Mouse (Mus musculus) erythroblast, embryonic 14.5 days (primary cell): ENCODE results near the gene Ncoa1. TPM values are rescaled to one million over a fixed set of nuclear protein-coding genes. Genes with fewer than 3 reads are reported as not detected.

ENCODE experiments used
- H3K27me3 ChIP-seq: 2 replicates; pipeline ENCODE4 v1.6.1; 2012; ENCODE audit warnings: inconsistent platforms; ENCODE audit not compliant: control insufficient read depth
- H3K36me3 ChIP-seq: 2 replicates; pipeline ENCODE4 v1.6.1; 2012; ENCODE audit warnings: mild to moderate bottlenecking, inconsistent platforms; ENCODE audit not compliant: control insufficient read depth
- H3K4me1 ChIP-seq: 2 replicates; pipeline ENCODE4 v1.6.1; 2012; ENCODE audit warnings: inconsistent platforms; ENCODE audit not compliant: control insufficient read depth
- H3K4me3 ChIP-seq: replicated peaks from 2 replicates; pipeline ENCODE3; 2012; ENCODE audit warnings: moderate library complexity, mild to moderate bottlenecking, inconsistent platforms
- H3K9me3 ChIP-seq: 2 replicates; pipeline ENCODE4 v1.6.1; 2012; ENCODE audit warnings: low read length, inconsistent platforms, mixed read lengths; ENCODE audit not compliant: control insufficient read depth
- GATA1 ChIP-seq: IDR thresholded peaks from 2 replicates; pipeline ENCODE4 v1.6.1; 2012; ENCODE audit warnings: low read length, inconsistent platforms, mixed read lengths
- TAL1 ChIP-seq: IDR thresholded peaks from 3 replicates; pipeline ENCODE4 v1.6.1; 2012; ENCODE audit warnings: low read length, inconsistent platforms, mixed read lengths
- polyA plus RNA-seq: library from polyadenylated mRNA; stranded (reverse); fragments of >175 nt; gene quantifications from 2 replicates; pipeline ENCODE4 v1.2.3, GENCODE M21; 2012

Ncoa1 gene
- polyA plus RNA-seq, 1 experiment, result 0.07 TPM

- H3K27me3 ChIP-seq, result no peaks in the 10 kb centered on the region
- H3K4me3 ChIP-seq, result no peak overlapping the region
- no peaks in the 10 kb centered on the region for H3K4me1 ChIP-seq
- H3K9me3 ChIP-seq, result no peaks in the 10 kb centered on the region
- TF ChIP-seq TAL1 (no peak), GATA1 (no peak)
- no peaks in the 10 kb centered on the region for H3K36me3 ChIP-seq
Measured at GRCm38 (mm10) chr12:4199271-4199670, 277.7 kb downstream of the Ncoa1 start.

- H3K36me3 ChIP-seq, result no peaks in the 10 kb centered on the region
- H3K9me3 ChIP-seq, result no peaks in the 10 kb centered on the region
- H3K4me3 ChIP-seq, result no peak overlapping the region
- TF ChIP-seq TAL1, result no peak
- no peak for TF ChIP-seq GATA1
- H3K27me3 ChIP-seq, result no peaks in the 10 kb centered on the region
- H3K4me1 ChIP-seq, result no peaks in the 10 kb centered on the region
Measured at GRCm38 (mm10) chr12:4198702-4199101, 278.3 kb downstream of the Ncoa1 start.

Other genes starting within 250 kb of the Ncoa1 start
- gene Ptrhd1, start 243.2 kb downstream of the Ncoa1 start, polyA plus RNA-seq, result 0.12 and 0.13 TPM in 2 replicates
- 0.13 and 0.41 TPM in 2 replicates for gene Cenpo, start 242.9 kb downstream of the Ncoa1 start, polyA plus RNA-seq
- 0.70 and 0.84 TPM in 2 replicates for gene Itsn2, start 115.5 kb upstream of the Ncoa1 start, polyA plus RNA-seq
- not detected in 2 replicates for gene Gm3625, start 115.7 kb upstream of the Ncoa1 start, polyA plus RNA-seq